In the genomic region with DNA sequence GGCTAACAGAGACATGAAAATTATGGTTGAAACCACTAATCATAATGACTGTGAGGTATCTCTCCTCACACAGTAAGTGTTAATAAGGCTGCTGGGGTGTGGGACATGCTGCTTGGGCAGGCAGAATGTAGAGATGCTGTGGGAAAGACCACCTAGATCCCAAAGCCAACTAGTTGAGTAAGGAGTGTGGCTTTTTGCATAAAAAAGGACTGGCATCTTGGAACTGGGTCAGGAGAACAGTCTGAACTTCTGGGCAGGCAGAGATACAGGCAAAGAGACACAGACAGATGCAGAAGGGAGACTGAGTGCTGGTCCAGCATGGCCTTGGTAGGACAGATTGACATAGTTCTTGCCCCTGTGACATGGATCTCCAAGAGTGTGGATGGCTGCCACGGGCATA, we compare ENCODE assay signal across 37 mouse cellular contexts. TPM values are rescaled to one million over a fixed set of nuclear protein-coding genes. Genes with fewer than 3 reads are reported as not detected.
"Had no signal": no experiment of that assay in that cellular context is flagged by ENCODE, and none has a peak within 500 bp of the region (broad histone marks: within the 10 kb centered on the region; RNA-seq: fewer than 3 reads in every experiment).

No protein-coding gene starts in this region.

- H3K4me3 ChIP-seq: embryonic facial prominence, embryonic 10.5 days; embryonic facial prominence, embryonic 12.5 days; embryonic facial prominence, embryonic 13.5 days; embryonic facial prominence, embryonic 15.5 days; erythroblast, embryonic 14.5 days; forebrain, embryonic 10.5 days; forebrain, embryonic 12.5 days; forebrain, embryonic 13.5 days; forebrain, embryonic 15.5 days; gastrocnemius, adult 2 months; heart, embryonic 10.5 days had no signal

- ATAC-seq: forebrain, embryonic 13.5 days; forebrain, embryonic 14.5 days; forebrain, embryonic 15.5 days; forebrain, embryonic 16.5 days; forebrain, postnatal 0 days had no signal

- H3K4me1 ChIP-seq: embryonic facial prominence, embryonic 10.5 days; embryonic facial prominence, embryonic 12.5 days; embryonic facial prominence, embryonic 13.5 days; embryonic facial prominence, embryonic 15.5 days; forebrain, embryonic 10.5 days; forebrain, embryonic 12.5 days; forebrain, embryonic 13.5 days; forebrain, embryonic 15.5 days; heart, embryonic 10.5 days had no signal

- DNase-seq: cerebellum, adult 9-10 months; cerebellum, adult 9-11 months; cerebellum, postnatal 10 days; cerebellum, postnatal 14 days; cerebellum, postnatal 25 days; cerebellum, postnatal 36 days; embryo, embryonic 11 days; forebrain, postnatal 0 days; gastrocnemius, adult 2 months; gastrocnemius, postnatal 10 days; gastrocnemius, postnatal 14 days; gastrocnemius, postnatal 25 days; gastrocnemius, postnatal 36 days; heart, adult 18-20 months had no signal

- H3K36me3 ChIP-seq: embryonic facial prominence, embryonic 10.5 days; embryonic facial prominence, embryonic 12.5 days; embryonic facial prominence, embryonic 13.5 days; embryonic facial prominence, embryonic 15.5 days; forebrain, embryonic 12.5 days; forebrain, embryonic 15.5 days; heart, embryonic 10.5 days had no signal

- H3K27me3 ChIP-seq: embryonic facial prominence, embryonic 12.5 days; embryonic facial prominence, embryonic 13.5 days; embryonic facial prominence, embryonic 15.5 days; forebrain, embryonic 12.5 days; forebrain, embryonic 13.5 days; forebrain, embryonic 15.5 days had no signal

- H3K9ac ChIP-seq: embryonic facial prominence, embryonic 12.5 days; embryonic facial prominence, embryonic 13.5 days; embryonic facial prominence, embryonic 15.5 days; forebrain, embryonic 12.5 days; forebrain, embryonic 13.5 days; forebrain, embryonic 15.5 days; forebrain, postnatal 0 days had no signal

- H3K27ac ChIP-seq: embryonic facial prominence, embryonic 10.5 days; embryonic facial prominence, embryonic 12.5 days; embryonic facial prominence, embryonic 13.5 days; embryonic facial prominence, embryonic 15.5 days; forebrain, embryonic 10.5 days; forebrain, embryonic 12.5 days; forebrain, embryonic 13.5 days; forebrain, embryonic 15.5 days; gastrocnemius, adult 2 months; heart, embryonic 10.5 days had no signal

- H3K9me3 ChIP-seq: embryonic facial prominence, embryonic 10.5 days; embryonic facial prominence, embryonic 12.5 days; forebrain, embryonic 10.5 days; forebrain, embryonic 12.5 days; forebrain, embryonic 15.5 days had no signal

RNA-seq across cellular contexts. Expression of a gene that starts 29.5 kb away (rescaled TPM):
- total RNA-seq: common myeloid progenitor, adult 5-6 weeks; forebrain, postnatal 0 days; gastrocnemius, adult 18-20 months; gastrocnemius, adult 2 months; gastrocnemius, adult 8-10 months; gastrocnemius, postnatal 10 days; gastrocnemius, postnatal 14 days; gastrocnemius, postnatal 25 days; gastrocnemius, postnatal 36 days; gastrocnemius, postnatal 4 days; granulocyte monocyte progenitor cell, adult 5-6 weeks; heart, adult 18-20 months; heart, adult 8-10 months had no signal
- polyA plus RNA-seq: cortical plate, adult 2 months; embryonic facial prominence, embryonic 11.5 days; embryonic facial prominence, embryonic 12.5 days; erythroblast, embryonic 14.5 days; forebrain, embryonic 11.5 days; forebrain, embryonic 12.5 days; forebrain, embryonic 13.5 days; forebrain, embryonic 14.5 days; forebrain, embryonic 15.5 days; forebrain, embryonic 16.5 days; forebrain, postnatal 0 days; frontal cortex, adult 2 months; gonadal fat pad, adult 2 months; heart, embryonic 10.5 days had no signal

RNA-seq across cellular contexts. Expression of a gene that starts 55.1 kb away (rescaled TPM):
- total RNA-seq: common myeloid progenitor, adult 5-6 weeks; forebrain, postnatal 0 days; gastrocnemius, adult 18-20 months; gastrocnemius, adult 2 months; gastrocnemius, adult 8-10 months; gastrocnemius, postnatal 14 days; gastrocnemius, postnatal 25 days; gastrocnemius, postnatal 36 days; granulocyte monocyte progenitor cell, adult 5-6 weeks; heart, adult 18-20 months; heart, adult 8-10 months had no signal
- polyA plus RNA-seq: cortical plate, adult 2 months; embryonic facial prominence, embryonic 10.5 days; embryonic facial prominence, embryonic 11.5 days; embryonic facial prominence, embryonic 12.5 days; embryonic facial prominence, embryonic 13.5 days; erythroblast, embryonic 14.5 days; forebrain, embryonic 10.5 days; forebrain, embryonic 12.5 days; forebrain, embryonic 13.5 days; forebrain, embryonic 14.5 days; forebrain, embryonic 15.5 days; forebrain, embryonic 16.5 days; forebrain, postnatal 0 days; frontal cortex, adult 2 months; gonadal fat pad, adult 2 months; heart, embryonic 10.5 days had no signal
